Mouse (Mus musculus): ENCODE results near the gene Gle1. TPM values are rescaled to one million over a fixed set of nuclear protein-coding genes. Genes with fewer than 3 reads are reported as not detected.
A peak's percentile ranks its signal among the peaks of the same experiment; 100 is the strongest.

Gene Gle1
- polyA plus RNA-seq, 1 experiment = 13.2 TPM

DNA sequence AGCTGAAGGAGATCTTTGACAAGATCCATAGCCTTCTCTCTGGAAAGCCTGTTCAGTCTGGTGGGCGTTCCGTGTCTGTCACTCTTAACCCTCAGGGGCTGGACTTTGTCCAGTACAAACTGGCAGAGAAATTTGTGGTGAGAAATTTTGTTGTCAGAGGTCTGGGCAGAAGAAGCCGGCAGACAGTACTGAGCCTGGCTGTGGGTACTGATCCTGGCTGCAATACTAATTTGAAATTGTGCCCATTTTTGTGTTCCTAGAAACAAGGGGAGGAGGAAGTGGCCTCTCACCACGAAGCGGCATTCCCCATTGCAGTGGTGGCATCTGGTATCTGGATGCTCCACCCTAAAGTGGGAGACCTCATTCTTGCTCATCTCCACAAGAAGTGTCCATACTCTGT, 13.7 kb downstream of the Gle1 start:
- DNase-seq (ENCODE audit: low read depth, low spot score) = no peak

GRCm38 (mm10) chr2:29961246-29961645, 26.0 kb downstream of the Gle1 start:
- 97% methylated on average over 7 of the region's 7 CpGs for WGBS
- DNase-seq (ENCODE audit: low read depth, low spot score) = no peak

More for the DNA sequence above, 13.7 kb downstream of the Gle1 start:
- WGBS = 93% methylated on average over 5 of the region's 5 CpGs

GRCm38 (mm10) chr2:29964354-29965249, 29.4 kb downstream of the Gle1 start:
- WGBS = 8% methylated on average over 10 of the region's 10 CpGs

DNA sequence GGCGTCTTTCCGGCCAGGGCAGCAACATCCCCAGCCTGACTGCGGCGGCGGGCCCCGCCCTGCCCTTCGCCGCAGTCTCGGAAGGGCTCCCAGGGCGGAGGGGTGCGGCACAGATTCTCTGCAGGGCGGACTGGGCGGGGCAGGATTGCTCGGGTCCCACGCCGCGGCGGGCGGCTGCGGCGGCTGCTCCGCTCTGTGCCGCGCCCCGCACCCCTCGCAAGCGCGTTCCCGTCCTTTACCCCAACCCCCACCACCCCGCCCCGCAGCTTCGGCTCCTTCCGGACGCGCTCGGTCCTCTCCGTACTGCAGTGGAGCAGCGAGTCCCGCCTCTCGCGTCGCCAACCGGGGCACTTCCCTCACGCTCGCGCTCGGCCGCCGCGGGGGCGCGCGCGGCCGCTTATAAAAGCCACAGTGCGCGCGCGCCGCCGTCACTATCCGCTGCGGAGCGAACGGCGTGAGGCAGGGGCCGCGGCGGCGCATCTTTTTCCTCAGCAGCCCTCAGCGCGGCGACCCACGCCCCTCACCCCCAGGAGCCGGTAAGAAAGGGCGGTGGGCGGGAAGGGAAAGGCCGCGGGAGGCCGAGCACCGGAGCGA, 30.1 kb downstream of the Gle1 start, which contains the start of gene Sptan1:
Gene Sptan1 (plus strand): TSS at position 311 of the 594 bp plus-strand sequence.
- DNase-seq (ENCODE audit: low read depth, low spot score) = peak; percentile 74
- under 1% methylated on average over 76 of the region's 82 CpGs for WGBS

More at GRCm38 (mm10) chr2:29964354-29965249, 29.4 kb downstream of the Gle1 start:
- DNase-seq (ENCODE audit: low read depth, low spot score) = peak; percentile 80

DNA sequence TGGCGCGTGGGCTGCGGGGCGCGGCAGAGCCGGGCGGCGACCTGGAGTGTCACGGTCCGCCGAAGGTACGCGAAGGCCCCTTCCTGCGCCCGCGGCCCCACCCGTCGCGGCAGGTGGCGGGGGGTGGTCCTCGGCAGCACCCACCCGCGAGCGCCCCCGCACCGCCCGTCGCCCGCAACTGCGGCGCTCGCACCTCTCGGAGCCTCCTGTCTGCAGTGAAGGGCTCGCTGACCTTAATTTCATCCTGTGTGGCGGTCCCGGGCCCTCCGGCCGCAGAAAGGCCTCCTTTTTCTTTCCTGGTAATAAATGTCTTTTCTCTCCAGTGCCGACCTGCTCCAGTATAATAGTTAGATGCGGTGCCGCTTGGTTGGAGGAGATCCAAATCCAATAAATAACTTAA, 30.7 kb downstream of the Gle1 start:
- WGBS = under 1% methylated on average over 41 of the region's 41 CpGs
- DNase-seq (ENCODE audit: low read depth, low spot score) = no peak

DNA sequence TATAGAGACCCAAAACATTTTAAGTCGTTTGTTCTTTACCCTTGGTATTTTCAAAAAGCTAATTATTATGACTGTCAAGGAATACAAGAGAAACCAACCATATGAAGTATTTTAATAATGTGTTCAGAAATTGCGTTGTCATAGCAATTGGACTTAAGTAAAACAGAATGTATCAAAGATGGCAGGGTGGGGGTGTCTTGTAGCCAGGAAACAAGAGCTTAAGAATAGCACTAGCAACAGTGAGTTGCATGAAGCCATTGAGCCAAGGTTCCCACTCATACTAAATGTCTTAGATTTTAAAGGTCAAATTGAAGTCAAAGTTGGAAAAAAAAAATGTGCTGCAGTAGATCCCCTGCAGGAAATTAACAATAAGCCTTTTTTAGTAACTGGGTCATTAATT, 31.6 kb downstream of the Gle1 start:
- WGBS = 42% methylated on average over 2 of the region's 2 CpGs
- no peak for DNase-seq (ENCODE audit: low read depth, low spot score)

- 49% methylated on average over 5 of the region's 5 CpGs for WGBS
- no peak for DNase-seq (ENCODE audit: low read depth, low spot score)
Measured at GRCm38 (mm10) chr2:29967768-29968167, 32.5 kb downstream of the Gle1 start.

DNA sequence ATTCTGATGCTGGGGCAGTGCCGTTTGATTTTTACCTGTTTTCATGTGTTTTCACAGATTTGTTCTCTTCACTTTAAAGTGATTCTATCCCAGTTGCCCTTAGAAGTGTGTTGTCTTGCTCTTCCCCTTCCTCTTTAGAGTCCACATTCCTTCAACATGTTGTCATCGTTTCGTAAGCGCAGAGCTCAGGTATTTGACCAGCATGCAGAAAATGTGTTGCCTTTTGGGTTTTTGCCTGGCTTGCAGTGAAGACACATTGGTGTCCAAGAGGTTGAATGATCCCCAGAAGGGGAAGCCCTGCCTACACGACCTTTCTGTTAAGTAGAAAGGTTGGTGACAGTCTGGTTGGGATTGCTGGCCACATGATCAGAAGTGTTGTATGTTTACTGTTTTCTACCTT, 33.4 kb downstream of the Gle1 start:
- DNase-seq (ENCODE audit: low read depth, low spot score) = no peak
- 41% methylated on average over 5 of the region's 5 CpGs for WGBS

DNA sequence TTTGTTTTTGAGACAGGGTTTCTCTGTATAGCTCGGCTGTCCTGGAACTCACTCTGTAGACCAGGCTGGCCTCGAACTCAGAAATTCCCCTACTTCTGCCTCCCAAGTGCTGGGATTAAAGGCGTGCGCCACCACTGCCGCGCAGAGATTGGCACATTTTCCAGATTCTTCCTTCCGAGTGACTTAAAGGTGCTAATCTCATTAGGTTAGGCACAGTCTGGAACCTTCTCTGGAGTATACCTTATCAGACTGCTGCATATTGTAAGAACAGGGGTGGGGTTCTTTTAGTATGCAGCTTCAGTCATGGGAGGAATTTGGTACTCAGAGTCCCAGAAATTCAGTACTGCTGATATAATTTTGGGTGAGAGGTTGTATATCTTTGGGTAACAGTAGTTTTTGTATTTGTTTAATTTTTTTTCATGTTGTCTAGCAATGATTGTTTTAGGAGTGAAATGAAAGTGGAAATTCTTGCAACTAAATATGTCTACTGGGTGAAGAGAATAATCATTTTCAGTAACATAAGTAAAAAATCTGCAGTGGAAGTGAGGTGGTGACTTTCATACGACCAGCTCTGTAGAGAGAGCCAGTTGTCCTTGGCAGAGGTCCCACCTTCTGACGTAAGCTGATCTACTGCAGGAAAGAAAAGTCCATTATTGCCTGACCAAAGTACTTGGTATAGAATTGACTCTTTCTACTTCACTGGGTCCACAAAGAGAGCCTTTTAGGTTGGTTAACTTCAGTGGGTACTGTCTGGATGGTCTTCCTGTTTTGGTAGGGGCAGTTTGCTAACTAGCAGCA, 36.8 kb downstream of the Gle1 start:
- DNase-seq (ENCODE audit: low read depth, low spot score) = no peak
- WGBS = 39% methylated on average over 9 of the region's 9 CpGs

DNA sequence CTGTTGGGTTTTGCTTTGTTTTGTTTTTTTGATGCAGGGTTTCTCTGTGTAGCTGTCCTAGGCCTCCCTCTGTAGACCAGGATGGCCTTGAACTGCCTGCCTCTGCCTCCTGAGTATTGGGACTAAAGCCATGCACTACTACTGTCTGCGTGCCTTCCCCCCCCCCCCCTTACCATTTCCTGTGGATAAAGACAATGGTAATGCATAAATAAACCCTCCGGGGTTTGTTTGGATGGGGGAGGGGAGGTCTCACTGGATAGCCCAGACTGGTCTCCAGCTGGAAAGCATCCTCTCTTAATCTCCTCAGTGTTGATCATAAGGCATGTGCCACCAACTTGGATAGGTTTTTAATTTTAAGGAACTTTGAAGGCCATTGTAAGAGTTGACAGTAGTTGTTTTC, 38.3 kb downstream of the Gle1 start:
- no peak for DNase-seq (ENCODE audit: low read depth, low spot score)
- 20% methylated on average over 2 of the region's 2 CpGs for WGBS

DNA sequence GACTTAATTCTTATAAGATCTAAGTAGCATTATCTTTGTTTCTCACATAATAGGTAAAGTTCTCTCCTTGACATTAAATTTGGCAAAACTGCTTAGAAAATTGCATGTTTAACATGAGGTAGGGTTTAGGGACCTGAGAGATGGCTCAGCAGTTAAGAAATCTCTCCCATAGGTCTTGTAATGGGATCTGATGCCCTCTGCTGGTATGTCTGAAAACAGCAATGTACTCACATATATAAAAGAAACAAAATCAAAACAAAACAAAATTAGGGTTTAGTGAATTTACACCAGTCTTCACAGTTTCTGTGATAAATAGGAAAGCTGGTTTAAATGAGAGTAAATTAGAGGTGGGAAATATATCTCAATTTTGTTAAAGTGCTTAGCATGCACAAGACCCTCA, 42.1 kb downstream of the Gle1 start:
- DNase-seq (ENCODE audit: low read depth, low spot score) = no peak

DNA sequence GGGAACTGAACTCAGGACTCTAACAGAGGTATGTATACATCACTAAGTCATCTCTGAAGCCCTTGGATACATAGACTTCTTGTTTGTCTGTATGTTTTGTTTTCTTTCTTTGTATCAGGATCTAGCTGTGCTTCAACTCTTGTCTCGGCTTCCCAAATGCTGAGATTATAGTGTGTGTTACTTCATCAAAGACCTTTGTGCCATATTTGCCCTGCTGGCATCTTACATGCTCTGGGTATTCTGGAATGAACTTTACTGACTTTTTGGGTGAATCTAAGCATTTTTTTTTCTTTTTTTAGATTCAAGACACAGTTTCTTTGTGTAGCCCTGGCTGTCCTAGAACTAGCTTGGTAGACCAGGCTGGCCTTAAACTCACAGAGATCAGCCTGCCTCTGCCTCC, 45.4 kb downstream of the Gle1 start:
- no peak for DNase-seq (ENCODE audit: low read depth, low spot score)
- 84% methylated on average over 1 of the region's 1 CpGs for WGBS

DNA sequence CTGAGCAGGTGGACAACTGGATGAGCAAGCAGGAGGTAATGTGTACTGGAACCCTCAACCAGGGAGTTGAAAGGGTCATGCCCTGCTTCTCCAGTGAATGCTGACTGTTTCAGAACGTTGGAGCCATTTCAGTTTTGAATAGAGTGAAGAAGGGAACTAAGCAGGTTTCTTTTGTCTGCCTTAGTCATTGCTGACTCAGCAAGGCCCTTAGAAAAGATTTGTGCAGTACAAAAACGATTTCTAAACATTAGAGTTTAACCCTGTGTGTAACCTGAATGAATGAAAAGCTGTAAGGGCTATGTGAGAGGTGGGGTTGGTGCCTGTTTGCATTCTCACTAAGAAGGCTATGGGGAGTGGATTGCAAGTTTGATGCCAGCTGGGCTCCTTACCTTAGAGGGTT, 56.7 kb downstream of the Gle1 start:
- 43% methylated on average over 2 of the region's 2 CpGs for WGBS
- no peak for DNase-seq (ENCODE audit: low read depth, low spot score)

DNA sequence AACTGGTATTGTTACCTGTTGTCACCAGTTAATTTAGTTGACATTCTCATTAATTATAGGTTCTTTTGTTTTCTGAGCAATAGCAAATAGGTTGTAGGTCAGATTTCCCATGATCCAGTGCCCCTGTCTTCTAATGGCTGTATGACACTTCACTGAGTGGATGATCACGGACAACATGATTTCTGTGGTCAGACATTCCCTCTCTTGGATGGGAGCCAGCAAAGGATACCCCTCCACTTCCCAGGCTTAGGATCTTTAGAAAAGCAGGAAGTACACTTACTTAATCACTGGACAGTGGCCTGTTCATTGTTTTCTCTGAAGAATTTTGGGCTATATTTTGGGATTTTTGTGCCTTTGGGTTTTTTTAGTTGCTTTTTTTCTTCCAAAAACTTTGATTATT, 73.9 kb downstream of the Gle1 start:
- DNase-seq (ENCODE audit: low read depth, low spot score) = no peak

More for the DNA sequence above, 73.9 kb downstream of the Gle1 start:
- WGBS = 71% methylated on average over 1 of the region's 1 CpGs

Other genes with a start within 250 kb of the Gle1 start
- gene Gm13420, start 183.7 kb upstream of the Gle1 start, polyA plus RNA-seq (2012; rRNA removed) = 0.16 and 0.17 TPM in 2 replicates
- gene Gm13547, start 176.1 kb upstream of the Gle1 start, polyA plus RNA-seq (2012; rRNA removed) = not detected in 2 replicates
- 45.6 and 61.9 TPM in 2 replicates for gene Coq4, start 147.9 kb upstream of the Gle1 start, polyA plus RNA-seq (2012; rRNA removed)
- 30.7 and 39.8 TPM in 2 replicates for gene Trub2, start 146.9 kb upstream of the Gle1 start, polyA plus RNA-seq (2012; rRNA removed)
- 258 and 558 TPM in 2 replicates for gene Slc27a4, start 132.8 kb upstream of the Gle1 start, polyA plus RNA-seq (2012; rRNA removed)
- 45.5 and 46.8 TPM in 2 replicates for gene Urm1, start 115.4 kb upstream of the Gle1 start, polyA plus RNA-seq (2012; rRNA removed)
- gene Cercam, start 66.3 kb upstream of the Gle1 start, polyA plus RNA-seq (2012; rRNA removed) = 6.3 and 6.8 TPM in 2 replicates
- 16.7 and 21.0 TPM in 2 replicates for gene Odf2, start 46.2 kb upstream of the Gle1 start, polyA plus RNA-seq (2012; rRNA removed)
- gene Sptan1, start 30.1 kb downstream of the Gle1 start, polyA plus RNA-seq (2012; rRNA removed) = 155 and 204 TPM in 2 replicates
- 10.9 and 11.2 TPM in 2 replicates for gene Wdr34, start 113.5 kb downstream of the Gle1 start, polyA plus RNA-seq (2012; rRNA removed)
- 39.5 and 42.1 TPM in 2 replicates for gene Set, start 122.0 kb downstream of the Gle1 start, polyA plus RNA-seq (2012; rRNA removed)
- gene Pkn3, start 142.3 kb downstream of the Gle1 start, polyA plus RNA-seq (2012; rRNA removed) = 9.2 and 13.2 TPM in 2 replicates
- gene Zdhhc12, start 158.2 kb downstream of the Gle1 start, polyA plus RNA-seq (2012; rRNA removed) = 93.5 and 106 TPM in 2 replicates
- gene Zer1, start 189.2 kb downstream of the Gle1 start, polyA plus RNA-seq (2012; rRNA removed) = 22.8 and 34.4 TPM in 2 replicates
- 69.9 and 88.8 TPM in 2 replicates for gene Tbc1d13, start 198.3 kb downstream of the Gle1 start, polyA plus RNA-seq (2012; rRNA removed)
- 33.5 and 42.0 TPM in 2 replicates for gene Endog, start 236.1 kb downstream of the Gle1 start, polyA plus RNA-seq (2012; rRNA removed)
- gene Spout1, start 243.0 kb downstream of the Gle1 start, polyA plus RNA-seq (2012; rRNA removed) = 25.4 and 26.4 TPM in 2 replicates

Data from large intestine, adult 2 months (tissue).